Mouse (Mus musculus): ENCODE data around the gene Cxcl14.

DNA sequence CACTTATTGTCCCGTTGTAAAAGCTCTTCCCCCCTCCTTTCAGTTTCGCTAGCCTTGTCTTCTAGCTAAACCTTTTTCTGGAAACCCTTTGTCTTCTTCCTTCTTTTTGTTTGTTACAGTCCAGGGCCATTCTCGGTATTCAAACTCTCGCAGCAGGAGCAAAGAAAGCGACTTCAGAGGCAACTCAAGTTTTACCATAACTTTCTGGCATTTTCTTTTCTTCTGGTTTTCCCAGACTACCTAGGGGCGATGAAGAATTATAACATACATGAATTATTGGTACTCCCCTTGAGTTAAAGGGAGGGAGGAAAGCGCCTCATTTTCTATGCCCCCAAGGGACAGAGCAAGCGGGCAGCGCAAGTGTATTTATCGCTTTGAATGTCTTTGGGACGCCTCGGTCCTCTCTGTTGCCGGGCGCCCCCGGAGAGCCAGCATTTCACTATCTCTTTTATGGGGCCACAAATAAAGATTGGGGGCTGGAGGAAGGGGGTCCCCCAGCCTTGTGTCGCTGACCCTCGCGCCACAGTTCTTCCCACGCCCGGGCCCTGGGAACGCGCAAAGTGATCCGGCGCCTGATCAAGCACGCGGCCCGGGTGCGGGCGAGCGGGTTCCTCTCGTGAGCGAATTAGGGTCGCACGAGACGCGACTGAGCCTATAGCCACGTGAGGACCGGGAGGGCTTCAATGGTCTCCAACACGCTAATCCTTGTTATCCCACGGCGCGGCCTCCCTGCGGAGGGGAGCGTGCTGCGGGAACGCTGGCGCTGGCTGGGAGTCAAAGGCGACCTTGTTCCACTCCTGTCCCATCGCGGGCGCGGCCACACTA, 37.9 kb downstream of the Cxcl14 start:
- 0 out of 2 replicates have a peak, but pooled peaks have one; percentile 6 for TF ChIP-seq POLR2A (IDR thresholded peaks at IDR 0.05; ENCODE audit: borderline replicate concordance, extremely low read depth, insufficient read depth, insufficient read length, poor library complexity, severe bottlenecking)
- TF ChIP-seq CTCF (IDR thresholded peaks at IDR 0.05; ENCODE audit: borderline replicate concordance, extremely low read depth, insufficient read depth, insufficient read length): no peak

Data from brain, embryonic 14.5 days (tissue).